8 mouse cellular contexts compared by ENCODE assay signal in genomic region chr2:39325715-39326493, GRCm38 (mm10).
DNase-seq lines count a peak whose midpoint lies in the region; ATAC-seq and TF ChIP-seq lines count a peak whose summit lies in the region.

No protein-coding gene starts in this region.

- TF ChIP-seq CTCF in thymus, adult 2 months (IDR thresholded peaks at IDR 0.05; ENCODE audit: borderline replicate concordance, control insufficient read depth, extremely low read depth, insufficient read depth, low read length, poor library complexity): no peak

- H3K27ac ChIP-seq in kidney, embryonic 15.5 days: no peak overlapping the region
- H3K27ac ChIP-seq in liver, embryonic 12.5 days: peak overlapping the region; percentile 96
- peak overlapping the region; percentile 91 for H3K27ac ChIP-seq in thymus, adult 2 months (ENCODE audit: control insufficient read depth, insufficient read depth, low read length)

- H3K27me3 ChIP-seq in kidney, embryonic 15.5 days: no peaks in the 10 kb centered on the region
- no peaks in the 10 kb centered on the region for H3K27me3 ChIP-seq in liver, embryonic 12.5 days (replicated peaks)
- H3K27me3 ChIP-seq in thymus, adult 2 months (ENCODE audit: control insufficient read depth, insufficient read depth, low read length): no peaks in the 10 kb centered on the region

- peak overlapping the region; percentile 44 for H3K4me2 ChIP-seq in kidney, embryonic 15.5 days
- peak overlapping the region; percentile 76 for H3K4me2 ChIP-seq in liver, embryonic 12.5 days

- DNase-seq in kidney, adult 11 months: no peak
- peak; percentile 54 for DNase-seq in c-Kit-negative CD71-positive TER-119-positive erythroid progenitor cells, embryonic 14.5 days (ENCODE audit: low read depth, low spot score)
- peak; percentile 63 for DNase-seq in thymus, adult 2 months
- DNase-seq in layer of hippocampus, adult 18-20 months (ENCODE audit: low spot score in 2 of 2): no peak
- DNase-seq in left cerebral cortex, adult 11 months (ENCODE audit: low spot score): no peak
- no peak for DNase-seq in right cerebral cortex, postnatal 4 days

- ATAC-seq in kidney, embryonic 15.5 days (replicated peaks; ENCODE audit: low FRiP score): no peak; the same call in 1 of the 2 replicates
- ATAC-seq in liver, embryonic 12.5 days: peak; percentile 71

- no peak overlapping the region for H3K9ac ChIP-seq in kidney, embryonic 15.5 days
- H3K9ac ChIP-seq in liver, embryonic 12.5 days: peak overlapping the region; percentile 63

- H3K36me3 ChIP-seq in kidney, embryonic 15.5 days: no peaks in the 10 kb centered on the region
- H3K36me3 ChIP-seq in liver, embryonic 12.5 days: no peaks in the 10 kb centered on the region
- no peaks in the 10 kb centered on the region for H3K36me3 ChIP-seq in thymus, adult 2 months (ENCODE audit: control insufficient read depth, insufficient read depth, low read length)

- peak overlapping the region; percentile 16 for H3K4me3 ChIP-seq in kidney, embryonic 15.5 days (replicated peaks)
- peak overlapping the region; percentile 47 for H3K4me3 ChIP-seq in liver, embryonic 12.5 days
- H3K4me3 ChIP-seq in thymus, adult 2 months (ENCODE audit: control insufficient read depth, insufficient read depth, low read length): peak overlapping the region; percentile 16; the same call in 1 of the 2 replicates

- 35% methylated on average over 9 of the region's 9 CpGs for WGBS in kidney, embryonic 15.5 days
- WGBS in liver, embryonic 12.5 days (ENCODE audit: insufficient replicate concordance): 23% methylated on average over 9 of the region's 9 CpGs
- WGBS in thymus, adult 2 months: 11% methylated on average over 9 of the region's 9 CpGs

- H3K9me3 ChIP-seq in kidney, embryonic 15.5 days (replicated peaks): no peaks in the 10 kb centered on the region
- H3K9me3 ChIP-seq in liver, embryonic 12.5 days (replicated peaks): no peaks in the 10 kb centered on the region

- TF ChIP-seq POLR2A in thymus, adult 2 months (IDR thresholded peaks at IDR 0.05; ENCODE audit: control insufficient read depth, extremely low read depth, insufficient read depth, low read length, poor library complexity): no peak

- H3K4me1 ChIP-seq in kidney, embryonic 15.5 days: no peaks in the 10 kb centered on the region
- H3K4me1 ChIP-seq in liver, embryonic 12.5 days: peaks cover 43% of the 10 kb centered on the region
- H3K4me1 ChIP-seq in thymus, adult 2 months (replicated peaks; ENCODE audit: control insufficient read depth, insufficient read depth, low read length): peaks cover 2% of the 10 kb centered on the region

Comparison
In these comparisons a context has a peak if more than half of its experiments do, and no peak if none do; other contexts are left out.
1. DNase-seq: peak in c-Kit-negative CD71-positive TER-119-positive erythroid progenitor cells, embryonic 14.5 days (single experiment) and thymus, adult 2 months (single experiment); none in kidney, adult 11 months (single experiment), layer of hippocampus, adult 18-20 months (0 of 2), left cerebral cortex, adult 11 months (single experiment) and right cerebral cortex, postnatal 4 days (single experiment).
2. Peak in every context shown above with its lines, with median percentiles within 50 percentile points of each other: H3K4me3 ChIP-seq.